Mouse (Mus musculus): ENCODE measurements around the gene Cobll1.

DNA sequence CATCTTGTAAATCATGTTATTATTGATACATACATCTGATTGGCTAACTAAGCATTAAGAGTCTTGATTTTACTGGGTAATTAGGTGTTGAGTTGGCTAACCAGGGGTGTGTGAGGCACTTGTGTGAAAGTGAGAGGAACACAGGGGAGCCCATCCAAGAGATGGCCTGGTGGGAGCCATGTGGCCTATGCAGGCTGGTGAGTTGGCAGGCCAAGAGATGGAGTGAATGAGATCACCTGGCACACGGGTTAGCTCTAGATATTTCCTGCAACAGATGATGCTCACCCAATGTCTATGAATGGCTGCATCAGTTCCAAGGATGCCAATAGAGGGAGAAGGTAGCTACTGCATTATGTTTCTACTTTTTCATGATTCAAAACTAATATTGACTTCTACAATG, 139.2 kb downstream of the Cobll1 start:
- TF ChIP-seq CTCF (IDR thresholded peaks at IDR 0.05; ENCODE audit: borderline replicate concordance, insufficient read depth, low read length) = no peak
- no peak for TF ChIP-seq POLR2A (IDR thresholded peaks at IDR 0.05; ENCODE audit: low read depth, low read length)
